Mouse (Mus musculus) cortical plate, adult 2 months (tissue): ENCODE results near the gene Sdk1. TPM values are rescaled to one million over a fixed set of nuclear protein-coding genes. Genes with fewer than 3 reads are reported as not detected.

ENCODE experiments used
- H3K27ac ChIP-seq: fragments of 200-500 bp; 2 replicates; pipeline ENCODE4 v1.5.1; 2012; ENCODE audit warnings: low read length, control low read depth, inconsistent platforms; ENCODE audit not compliant: insufficient read depth
- H3K4me1 ChIP-seq: fragments of 200-500 bp; 2 replicates; pipeline ENCODE4 v1.6.1; 2011; ENCODE audit warnings: low read length; ENCODE audit not compliant: control insufficient read depth, insufficient read depth
- H3K4me3 ChIP-seq: fragments of 200-500 bp; 2 replicates; pipeline ENCODE4 v1.5.1; 2011; ENCODE audit warnings: mild to moderate bottlenecking, low read length, control low read depth; ENCODE audit not compliant: insufficient read depth
- CTCF ChIP-seq: fragments of 200-500 bp; IDR thresholded peaks from 2 replicates; pipeline ENCODE4 v1.5.1; 2011; ENCODE audit warnings: mild to moderate bottlenecking, control low read depth, low read length; ENCODE audit not compliant: insufficient read depth; ENCODE audit errors: extremely low read depth
- POLR2A ChIP-seq: fragments of 200-500 bp; IDR thresholded peaks from 2 replicates; pipeline ENCODE4 v1.6.1; 2011; ENCODE audit warnings: mild to moderate bottlenecking, low read length, control low read depth; ENCODE audit not compliant: insufficient read depth; ENCODE audit errors: extremely low read depth
- polyA plus RNA-seq: library from polyadenylated mRNA; depleted of rRNA; stranded (reverse); fragments of >200 nt; gene quantifications from 2 replicates; pipeline ENCODE4 v1.2.3, GENCODE M21; 2012

Sdk1 gene
- polyA plus RNA-seq, 1 experiment, result 3.3 TPM

- no peak for TF ChIP-seq CTCF
- no peak for TF ChIP-seq POLR2A
Measured at GRCm38 (mm10) chr5:141311801-141312200, 70.5 kb downstream of the Sdk1 start.

DNA sequence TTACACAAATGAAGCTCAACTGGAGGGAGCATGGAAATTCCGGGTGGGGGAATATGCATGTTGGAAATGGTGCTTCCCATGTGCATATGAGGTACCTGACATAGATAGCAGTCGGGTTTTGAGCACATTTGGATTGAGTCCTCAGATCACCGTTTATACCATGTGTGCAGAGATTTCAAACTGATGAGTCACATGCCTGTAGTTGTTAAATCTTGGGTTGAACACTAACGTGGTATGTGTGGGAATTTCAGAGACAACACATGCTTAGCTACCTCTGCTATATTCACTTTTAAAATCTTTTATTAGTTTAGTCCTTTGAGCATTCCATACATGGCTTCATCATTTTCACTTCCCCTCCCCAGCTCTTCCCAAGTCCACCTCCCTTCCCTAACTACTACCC is 71.0 kb downstream of the Sdk1 start:
- Histone ChIP-seq H3K27ac (no peak overlapping the region), H3K4me1 (no peaks in the 10 kb centered on the region), H3K4me3 (no peak overlapping the region)
- TF ChIP-seq POLR2A (no peak), CTCF (no peak)

More at GRCm38 (mm10) chr5:141311801-141312200, 70.5 kb downstream of the Sdk1 start:
- no peak overlapping the region for H3K27ac ChIP-seq
- no peaks in the 10 kb centered on the region for H3K4me1 ChIP-seq
- no peak overlapping the region for H3K4me3 ChIP-seq

- Histone ChIP-seq H3K4me1 (no peaks in the 10 kb centered on the region), H3K27ac (no peak overlapping the region), H3K4me3 (no peak overlapping the region)
- no peak for TF ChIP-seq POLR2A
- TF ChIP-seq CTCF, result no peak
Measured at GRCm38 (mm10) chr5:141317095-141317494, 75.8 kb downstream of the Sdk1 start.

GRCm38 (mm10) chr5:141324910-141325309 is 83.6 kb downstream of the Sdk1 start:
- H3K27ac ChIP-seq, result no peak overlapping the region
- no peaks in the 10 kb centered on the region; the same call in 1 of the 2 replicates for H3K4me1 ChIP-seq
- no peak overlapping the region for H3K4me3 ChIP-seq
- no peak for TF ChIP-seq POLR2A
- TF ChIP-seq CTCF, result no peak; the same call in 1 of the 2 replicates

DNA sequence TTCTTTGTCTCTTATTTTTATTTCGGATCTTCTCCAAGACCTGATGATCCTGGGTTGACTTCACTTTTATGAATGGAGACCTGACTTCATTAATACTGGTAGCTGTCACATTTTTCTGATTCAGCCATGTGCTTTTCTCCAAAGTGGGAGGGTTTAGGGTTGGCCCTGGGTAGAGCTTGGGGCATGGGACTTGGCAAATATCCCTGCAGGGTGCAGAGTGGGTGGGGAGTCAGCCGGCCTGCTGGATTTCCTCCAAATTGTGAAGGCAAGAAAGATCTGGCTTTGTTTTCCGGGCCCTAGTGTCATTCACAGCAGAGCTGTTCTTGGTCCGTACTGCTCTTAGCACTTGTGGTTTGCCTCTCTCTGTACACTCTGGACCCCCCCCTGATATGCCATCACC is 103.1 kb downstream of the Sdk1 start:
- Histone ChIP-seq H3K4me3 (no peak overlapping the region), H3K27ac (no peak overlapping the region), H3K4me1 (no peaks in the 10 kb centered on the region)
- no peak for TF ChIP-seq POLR2A
- TF ChIP-seq CTCF, result no peak

GRCm38 (mm10) chr5:141345476-141345875 is 104.2 kb downstream of the Sdk1 start:
- no peak for TF ChIP-seq POLR2A
- Histone ChIP-seq H3K4me1 (no peaks in the 10 kb centered on the region), H3K27ac (no peak overlapping the region), H3K4me3 (no peak overlapping the region)

- Histone ChIP-seq H3K4me3 (no peak overlapping the region), H3K27ac (no peak overlapping the region), H3K4me1 (no peaks in the 10 kb centered on the region)
- TF ChIP-seq CTCF (no peak), POLR2A (no peak)
Measured at GRCm38 (mm10) chr5:141362676-141363075, 121.4 kb downstream of the Sdk1 start.

GRCm38 (mm10) chr5:141363956-141364355 is 122.7 kb downstream of the Sdk1 start:
- no peak overlapping the region for H3K27ac ChIP-seq
- H3K4me3 ChIP-seq, result no peak overlapping the region
- H3K4me1 ChIP-seq, result no peaks in the 10 kb centered on the region
- TF ChIP-seq CTCF (no peak), POLR2A (no peak)

- Histone ChIP-seq H3K4me3 (no peak overlapping the region), H3K4me1 (no peaks in the 10 kb centered on the region), H3K27ac (no peak overlapping the region)
- TF ChIP-seq POLR2A (no peak), CTCF (no peak)
Measured at GRCm38 (mm10) chr5:141368567-141368966, 127.3 kb downstream of the Sdk1 start.

DNA sequence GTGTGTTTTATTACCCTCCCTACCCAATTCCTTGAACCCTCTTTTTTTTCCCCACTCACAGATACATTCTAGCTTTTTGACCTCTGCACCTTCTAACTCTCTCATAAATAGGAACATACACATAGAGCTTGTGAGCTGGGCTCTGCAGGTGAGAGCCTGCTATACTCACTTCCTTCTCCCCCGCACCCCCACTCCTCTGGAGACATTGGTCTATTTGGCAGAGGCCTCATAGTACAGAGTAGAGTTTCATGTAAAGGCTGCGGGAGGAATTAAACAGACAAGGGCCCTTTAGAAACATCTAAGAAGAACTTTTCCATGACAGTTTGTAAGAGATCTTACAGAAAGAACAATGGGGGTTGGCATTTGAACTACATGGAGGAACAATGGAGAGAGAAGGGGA is 133.5 kb downstream of the Sdk1 start:
- TF ChIP-seq CTCF, result no peak
- no peak for TF ChIP-seq POLR2A
- Histone ChIP-seq H3K4me3 (no peak overlapping the region), H3K27ac (no peak overlapping the region), H3K4me1 (no peaks in the 10 kb centered on the region)
